8 mouse cellular contexts compared by ENCODE assay signal in the genomic region with DNA sequence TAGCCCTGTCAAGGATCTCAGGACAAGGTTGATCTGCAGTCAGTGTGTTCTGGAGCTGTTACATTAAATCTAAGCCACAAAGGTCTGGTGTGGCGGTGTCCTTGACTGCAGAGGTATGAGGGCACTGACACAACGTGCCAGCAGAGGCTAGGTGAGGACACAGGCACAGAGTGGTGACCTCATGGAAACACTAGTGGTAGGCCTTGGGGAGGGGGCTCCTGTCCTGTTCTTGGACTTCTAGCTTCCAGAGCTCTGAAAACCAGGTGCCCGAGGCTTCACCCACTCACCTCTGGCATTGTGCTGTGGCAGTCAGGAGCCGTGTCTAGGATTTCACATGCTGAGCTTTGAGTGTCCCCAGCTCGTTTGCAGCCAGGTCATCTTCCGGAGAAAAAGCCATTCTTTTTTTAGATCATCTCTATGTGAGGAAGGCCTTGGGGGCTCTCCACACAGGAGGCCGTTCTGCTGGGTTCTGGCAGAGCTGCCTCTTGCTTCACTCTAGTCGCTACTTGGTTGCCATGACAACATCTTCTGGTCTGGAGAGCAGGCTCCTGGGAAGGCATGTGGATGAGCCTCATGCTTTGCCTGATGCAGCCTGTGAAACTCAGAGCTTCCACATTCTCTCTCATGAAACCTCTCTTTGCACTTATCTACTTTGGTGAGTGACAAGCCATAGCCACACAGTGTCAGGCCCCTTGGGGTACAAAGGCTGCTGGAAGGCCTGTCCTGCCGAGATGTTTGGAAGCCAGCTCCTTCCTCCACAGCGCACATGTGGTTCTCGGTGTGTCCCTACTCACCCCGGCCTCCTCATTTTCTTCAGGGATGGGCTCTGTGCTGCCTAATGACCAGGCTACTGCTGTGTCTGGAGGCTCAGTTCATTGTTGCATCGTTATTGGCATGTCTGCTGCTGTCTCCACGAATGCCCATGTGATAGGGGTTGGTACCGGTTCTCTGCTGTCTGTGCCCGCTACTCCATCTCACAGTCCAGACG. TPM values are rescaled to one million over a fixed set of nuclear protein-coding genes. Genes with fewer than 3 reads are reported as not detected.
A peak's percentile ranks its signal among the peaks of the same experiment; 100 is the strongest.
DNase-seq lines count a peak whose midpoint lies in the region; ATAC-seq and TF ChIP-seq lines count a peak whose summit lies in the region.

No protein-coding gene starts in this region.

- DNase-seq in cerebellum, adult 11-12 months, result peak; percentile 60
- DNase-seq in cerebellum, adult 9-10 months, result no peak
- DNase-seq in ZHBTc4 (ENCODE audit: low read depth, low spot score), result peak; percentile 66
- DNase-seq in heart, adult 2 months, result peak; percentile 40 to 44
- DNase-seq in left cerebral cortex, postnatal 4 days, result peak; percentile 58
- no peak for DNase-seq in kidney, postnatal 36 days
- no peak for DNase-seq in lung, postnatal 10 days

- 0 out of 2 replicates have a peak overlapping the region, but pooled peaks have one; percentile 5 for H3K9ac ChIP-seq in heart, adult 2 months (ENCODE audit: low read depth, low read length)
- no peak overlapping the region for H3K9ac ChIP-seq in intestine, embryonic 16.5 days (ENCODE audit: low read depth, low read length)

- no peaks in the 10 kb centered on the region for H3K79me2 ChIP-seq in heart, adult 2 months (replicated peaks; ENCODE audit: control insufficient read depth, insufficient read depth, low read length)

- WGBS in heart, adult 2 months, result 42% methylated on average over 17 of the region's 17 CpGs
- WGBS in intestine, embryonic 16.5 days, result 66% methylated on average over 17 of the region's 17 CpGs

- TF ChIP-seq CTCF in heart, adult 2 months (IDR thresholded peaks at IDR 0.05), result no peak

- no peak for ATAC-seq in intestine, embryonic 16.5 days

- H3K36me3 ChIP-seq in heart, adult 2 months (ENCODE audit: control insufficient read depth, insufficient read depth, low read length), result no peaks in the 10 kb centered on the region
- H3K36me3 ChIP-seq in intestine, embryonic 16.5 days (ENCODE audit: control insufficient read depth, insufficient read depth, low read length), result no peaks in the 10 kb centered on the region

- H3K4me2 ChIP-seq in intestine, embryonic 16.5 days (ENCODE audit: low read depth, low read length), result no peak overlapping the region

- 0 out of 2 replicates have a peak, but pooled peaks have one; percentile 39 for TF ChIP-seq EP300 in heart, adult 2 months (IDR thresholded peaks at IDR 0.05; ENCODE audit: insufficient read depth, low read depth, low read length)

- H3K9me3 ChIP-seq in intestine, embryonic 16.5 days (ENCODE audit: control insufficient read depth, low read length), result no peaks in the 10 kb centered on the region

- no peaks in the 10 kb centered on the region; the same call in 1 of the 2 replicates for H3K4me1 ChIP-seq in heart, adult 2 months (ENCODE audit: control insufficient read depth, insufficient read depth, low read length)
- H3K4me1 ChIP-seq in intestine, embryonic 16.5 days (ENCODE audit: control insufficient read depth, insufficient read depth, low read length), result no peaks in the 10 kb centered on the region

- peak overlapping the region; percentile 84 for H3K27ac ChIP-seq in heart, adult 2 months
- no peak overlapping the region for H3K27ac ChIP-seq in intestine, embryonic 16.5 days (ENCODE audit: low read length)

- no peak overlapping the region for H3K4me3 ChIP-seq in heart, adult 2 months
- H3K4me3 ChIP-seq in intestine, embryonic 16.5 days (ENCODE audit: low read length), result no peak overlapping the region

- intact Hi-C loops in heart, adult 2 months (cut with DNase I), result no loop called here
- intact Hi-C loops in left cerebral cortex, postnatal 4 days (cut with DNase I), result no loop called here

- no peaks in the 10 kb centered on the region for H3K27me3 ChIP-seq in heart, adult 2 months (ENCODE audit: control insufficient read depth, insufficient read depth, low read length)
- H3K27me3 ChIP-seq in intestine, embryonic 16.5 days (replicated peaks; ENCODE audit: control insufficient read depth, insufficient read depth, low read length), result no peaks in the 10 kb centered on the region

- TF ChIP-seq POLR2A in heart, adult 2 months (IDR thresholded peaks at IDR 0.05; ENCODE audit: insufficient read depth, low read depth, low read length), result no peak

RNA-seq across cellular contexts. Expression of a gene that starts 53.2 kb away (rescaled TPM):
- 10 to 100 TPM; 82.3 to 99.7 TPM for total RNA-seq in heart, adult 2 months (2021)
- 72.3 and 73.8 TPM in 2 replicates for polyA plus RNA-seq in heart, adult 2 months (2012; rRNA removed)
- 10 to 100 TPM; 16.3 to 25.7 TPM for total RNA-seq in left cerebral cortex, postnatal 4 days (2021)
- polyA plus RNA-seq in intestine, embryonic 16.5 days (2015; fragmentation: Nextera tagmentation; extraction: Ambion mirVana), result 15.9 and 18.0 TPM in 2 replicates

Comparison
In these comparisons a context has a peak if more than half of its experiments do, and no peak if none do; other contexts are left out.
1. DNase-seq: peak in cerebellum, adult 11-12 months (single experiment), ZHBTc4 (single experiment), heart, adult 2 months (2 of 2) and left cerebral cortex, postnatal 4 days (single experiment); none in cerebellum, adult 9-10 months (single experiment), kidney, postnatal 36 days (0 of 2) and lung, postnatal 10 days (single experiment).